Mouse (Mus musculus): Measurements from ENCODE around the gene Mfrp. TPM values are rescaled to one million over a fixed set of nuclear protein-coding genes. Genes with fewer than 3 reads are reported as not detected.

Mfrp gene
- total RNA-seq, 2 experiments from 2014 or later, result not detected

GRCm38 (mm10) chr9:44077266-44077910, 24.1 kb upstream of the Mfrp start:
- ATAC-seq (replicated peaks; ENCODE audit: low FRiP score, poor library complexity, severe bottlenecking), result no peak

- no peak for ATAC-seq (replicated peaks; ENCODE audit: low FRiP score, poor library complexity, severe bottlenecking)
Observed at GRCm38 (mm10) chr9:44078136-44078797, 23.3 kb upstream of the Mfrp start.

- no peak for ATAC-seq (replicated peaks; ENCODE audit: low FRiP score, poor library complexity, severe bottlenecking)
Observed at GRCm38 (mm10) chr9:44078955-44079756, 22.4 kb upstream of the Mfrp start.

GRCm38 (mm10) chr9:44079997-44080780, 21.3 kb upstream of the Mfrp start:
- ATAC-seq (replicated peaks; ENCODE audit: low FRiP score, poor library complexity, severe bottlenecking), result no peak

GRCm38 (mm10) chr9:44080953-44081352, 20.6 kb upstream of the Mfrp start:
- no peak for ATAC-seq (replicated peaks; ENCODE audit: low FRiP score, poor library complexity, severe bottlenecking)

- no peak for ATAC-seq (replicated peaks; ENCODE audit: low FRiP score, poor library complexity, severe bottlenecking)
Observed at GRCm38 (mm10) chr9:44081581-44081980, 19.9 kb upstream of the Mfrp start.

- no peak for ATAC-seq (replicated peaks; ENCODE audit: low FRiP score, poor library complexity, severe bottlenecking)
Observed at GRCm38 (mm10) chr9:44082266-44082665, 19.3 kb upstream of the Mfrp start.

- ATAC-seq (replicated peaks; ENCODE audit: low FRiP score, poor library complexity, severe bottlenecking), result no peak
Observed at GRCm38 (mm10) chr9:44083392-44084121, 18.0 kb upstream of the Mfrp start.

GRCm38 (mm10) chr9:44084236-44084635, 17.3 kb upstream of the Mfrp start:
- ATAC-seq (replicated peaks; ENCODE audit: low FRiP score, poor library complexity, severe bottlenecking), result no peak

- peak; percentile 63 for ATAC-seq (replicated peaks; ENCODE audit: low FRiP score, poor library complexity, severe bottlenecking)
Observed at GRCm38 (mm10) chr9:44084659-44085229, 16.8 kb upstream of the Mfrp start.

GRCm38 (mm10) chr9:44085276-44085675, 16.3 kb upstream of the Mfrp start:
- ATAC-seq (replicated peaks; ENCODE audit: low FRiP score, poor library complexity, severe bottlenecking), result no peak

GRCm38 (mm10) chr9:44085741-44086665, 15.5 kb upstream of the Mfrp start:
- ATAC-seq (replicated peaks; ENCODE audit: low FRiP score, poor library complexity, severe bottlenecking), result no peak

- no peak for ATAC-seq (replicated peaks; ENCODE audit: low FRiP score, poor library complexity, severe bottlenecking)
Observed at GRCm38 (mm10) chr9:44086960-44087359, 14.6 kb upstream of the Mfrp start.

GRCm38 (mm10) chr9:44087761-44088455, 13.6 kb upstream of the Mfrp start:
- no peak for ATAC-seq (replicated peaks; ENCODE audit: low FRiP score, poor library complexity, severe bottlenecking)

GRCm38 (mm10) chr9:44088877-44089608, 12.5 kb upstream of the Mfrp start:
- ATAC-seq (replicated peaks; ENCODE audit: low FRiP score, poor library complexity, severe bottlenecking), result no peak

GRCm38 (mm10) chr9:44093612-44094503, 7.7 kb upstream of the Mfrp start:
- ATAC-seq (replicated peaks; ENCODE audit: low FRiP score, poor library complexity, severe bottlenecking), result no peak
